Mouse (Mus musculus) midbrain, embryonic 14.5 days (tissue): ENCODE data around the gene Nek3. TPM values are rescaled to one million over a fixed set of nuclear protein-coding genes. Genes with fewer than 3 reads are reported as not detected.
"Not testable (repeated sequence)": the region's sequence is repeated elsewhere in the genome, so short reads cannot be mapped to it uniquely, and the experiment has no call there.

Source experiments
- ATAC-seq: fragments of 200-750 bp; cut with Nextera tagmentation; 2 replicates; pipeline ENCODE4 v1.8.0; 2017; ENCODE audit warnings: moderate number of reproducible peaks, moderate library complexity; ENCODE audit not compliant: low FRiP score, low TSS enrichment
- DNase-seq: peaks from one replicate; pipeline ENCODE4 v3.0.0-alpha.2; 2015
- H3K27ac ChIP-seq: fragments of 300-500 bp; sonication (generic); replicated peaks from 2 replicates; pipeline ENCODE4 v1.5.1; 2014; ENCODE audit warnings: mild to moderate bottlenecking, low read depth, low read length, moderate library complexity
- H3K27me3 ChIP-seq: fragments of 300-500 bp; sonication (generic); 2 replicates; pipeline ENCODE4 v1.6.1; 2014; ENCODE audit warnings: low read length, control low read depth, mixed read lengths; ENCODE audit not compliant: control insufficient read depth, insufficient read depth
- H3K36me3 ChIP-seq: fragments of 300-500 bp; sonication (generic); 2 replicates; pipeline ENCODE4 v1.6.1; 2014; ENCODE audit warnings: low read length, control low read depth; ENCODE audit not compliant: control insufficient read depth, insufficient read depth
- H3K4me1 ChIP-seq: fragments of 300-500 bp; sonication (generic); 2 replicates; pipeline ENCODE4 v1.6.1; 2014; ENCODE audit warnings: mild to moderate bottlenecking, antibody characterized with exemption, low read length, control low read depth; ENCODE audit not compliant: control insufficient read depth, insufficient read depth
- H3K4me2 ChIP-seq: fragments of 300-500 bp; sonication (generic); 2 replicates; pipeline ENCODE4 v1.6.1; 2014; ENCODE audit warnings: mild to moderate bottlenecking, low read length, moderate library complexity
- H3K4me3 ChIP-seq: fragments of 300-500 bp; sonication (generic); replicated peaks from 2 replicates; pipeline ENCODE4 v1.5.1; 2014; ENCODE audit warnings: low read depth, low read length
- H3K9ac ChIP-seq: fragments of 300-500 bp; sonication (generic); replicated peaks from 2 replicates; pipeline ENCODE4 v1.6.1; 2014; ENCODE audit warnings: mild to moderate bottlenecking, low read length, moderate library complexity
- H3K9me3 ChIP-seq: fragments of 300-500 bp; sonication (generic); 2 replicates; pipeline ENCODE4 v1.6.1; 2016; ENCODE audit warnings: low read length, control low read depth, mixed read lengths; ENCODE audit not compliant: control insufficient read depth
- WGBS: fragments of 180-500 bp; shearing (Covaris S2); extraction: QIAGEN DNeasy Blood & Tissue Kit; methylation state at CpG from one replicate; pipeline ENCODE4 v1.1.7; 2014; 5-methylcytosine and 5-hydroxymethylcytosine counted together
- polyA plus RNA-seq: library from polyadenylated mRNA; unstranded; fragments of >200 nt; fragmentation: Nextera tagmentation; extraction: Ambion mirVana; gene quantifications from 2 replicates; pipeline ENCODE4 v1.2.1, GENCODE M21; 2014

The Nek3 gene
- polyA plus RNA-seq, 1 experiment from 2014 or later, result 9.2 TPM

DNA sequence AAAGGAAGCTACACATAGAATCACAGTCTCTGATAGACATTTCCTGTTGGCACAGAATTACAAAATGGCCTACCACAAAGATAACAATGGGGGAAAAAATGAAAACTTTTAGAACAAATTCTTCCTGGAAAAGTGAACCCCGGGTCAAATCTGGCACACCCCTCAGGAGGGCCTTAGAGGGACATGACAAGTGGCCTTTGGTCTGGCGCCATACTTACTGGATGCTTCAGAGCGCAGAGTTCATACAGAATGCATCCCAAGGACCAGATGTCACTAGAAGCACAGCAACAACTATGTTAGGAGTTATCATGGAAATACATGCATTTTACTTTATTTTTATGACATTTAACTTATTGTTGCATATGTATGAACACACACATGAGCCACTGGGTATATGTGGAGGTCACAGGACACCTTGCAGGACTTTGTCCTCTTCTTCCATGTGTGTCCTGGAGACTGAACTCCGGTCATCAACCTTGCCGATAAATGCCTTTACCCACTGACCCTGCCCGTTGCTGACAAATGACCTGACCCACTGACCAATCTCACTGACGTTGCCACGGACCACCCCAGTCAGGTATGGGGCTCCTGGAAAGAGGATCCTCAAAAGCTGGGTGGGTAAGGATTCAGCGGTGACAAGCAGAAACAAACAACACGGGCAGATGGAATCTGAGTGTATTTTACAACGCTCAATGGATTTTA, 16.4 kb downstream of the Nek3 start:
- Histone ChIP-seq H3K9ac (no peak overlapping the region), H3K9me3 (no peaks in the 10 kb centered on the region), H3K4me2 (no peak overlapping the region), H3K4me3 (no peak overlapping the region), H3K36me3 (peaks cover 8% of the 10 kb centered on the region), H3K27ac (no peak overlapping the region), H3K27me3 (no peaks in the 10 kb centered on the region), H3K4me1 (no peaks in the 10 kb centered on the region)
- WGBS, result 94% methylated on average over 11 of the region's 11 CpGs
- DNase-seq (no peak), ATAC-seq (no peak)

DNA sequence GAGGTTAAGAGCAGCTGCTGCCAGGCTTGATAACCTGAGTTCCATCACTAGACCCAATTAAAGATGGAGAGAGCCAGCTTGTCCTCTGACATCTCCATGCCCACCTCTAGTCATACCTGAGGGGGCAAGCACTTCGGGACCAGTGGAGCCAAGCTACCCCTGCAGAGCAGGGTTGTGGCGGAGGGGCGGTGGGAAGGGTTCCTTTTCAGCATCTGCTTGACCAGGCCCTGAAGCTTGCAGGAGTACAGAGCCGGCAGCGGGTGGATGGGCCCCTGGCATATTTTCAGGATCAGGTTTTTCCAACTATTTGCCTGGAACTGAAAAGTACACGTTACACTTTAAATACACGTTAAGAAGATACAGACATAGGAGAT, 17.9 kb downstream of the Nek3 start:
- Histone ChIP-seq H3K4me1 (no peaks in the 10 kb centered on the region), H3K4me2 (no peak overlapping the region), H3K9ac (no peak overlapping the region), H3K27me3 (no peaks in the 10 kb centered on the region), H3K4me3 (no peak overlapping the region), H3K36me3 (peaks cover 11% of the 10 kb centered on the region), H3K27ac (no peak overlapping the region), H3K9me3 (no peaks in the 10 kb centered on the region)
- no peak for ATAC-seq
- WGBS, result 94% methylated on average over 7 of the region's 7 CpGs
- DNase-seq, result no peak

DNA sequence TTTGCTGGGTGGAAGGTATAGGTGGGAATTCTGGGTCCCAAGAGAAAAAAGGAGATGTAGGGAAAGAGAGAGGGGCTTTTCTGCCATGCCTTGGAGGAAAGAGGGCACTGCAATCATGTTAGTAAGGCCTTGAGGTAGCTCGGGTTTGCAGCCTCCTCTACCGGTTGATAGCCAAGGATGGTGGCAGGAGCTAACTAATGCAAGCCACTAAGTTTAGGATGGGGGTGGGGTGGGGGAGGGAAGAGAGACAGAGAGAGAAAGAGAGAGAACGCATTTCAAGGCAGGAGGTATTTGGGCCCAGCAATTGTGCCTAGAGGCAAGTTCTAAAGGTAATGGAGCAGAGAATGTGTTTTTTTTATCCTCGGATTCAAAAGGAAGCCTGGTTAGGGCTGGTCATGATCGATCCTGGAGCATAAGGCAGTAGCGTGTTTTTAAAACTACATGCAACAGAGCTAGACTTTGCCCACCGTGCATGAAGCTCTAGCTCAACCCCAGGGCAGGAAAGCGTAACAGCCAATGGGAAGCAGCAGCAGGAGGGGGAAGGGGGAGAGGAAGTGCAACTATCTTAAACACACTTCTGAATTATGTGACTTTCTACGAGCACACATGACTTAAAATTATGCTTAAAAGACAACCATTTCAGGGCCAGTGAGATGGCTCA, 18.4 kb downstream of the Nek3 start:
- DNase-seq (no peak), ATAC-seq (no peak)
- whole genome bisulfite sequencing, result 85% methylated on average over 9 of the region's 9 CpGs
- Histone ChIP-seq H3K4me2 (no peak overlapping the region), H3K4me3 (no peak overlapping the region), H3K36me3 (peaks cover 14% of the 10 kb centered on the region), H3K4me1 (no peaks in the 10 kb centered on the region), H3K27ac (no peak overlapping the region), H3K9ac (no peak overlapping the region), H3K9me3 (no peaks in the 10 kb centered on the region), H3K27me3 (no peaks in the 10 kb centered on the region)

DNA sequence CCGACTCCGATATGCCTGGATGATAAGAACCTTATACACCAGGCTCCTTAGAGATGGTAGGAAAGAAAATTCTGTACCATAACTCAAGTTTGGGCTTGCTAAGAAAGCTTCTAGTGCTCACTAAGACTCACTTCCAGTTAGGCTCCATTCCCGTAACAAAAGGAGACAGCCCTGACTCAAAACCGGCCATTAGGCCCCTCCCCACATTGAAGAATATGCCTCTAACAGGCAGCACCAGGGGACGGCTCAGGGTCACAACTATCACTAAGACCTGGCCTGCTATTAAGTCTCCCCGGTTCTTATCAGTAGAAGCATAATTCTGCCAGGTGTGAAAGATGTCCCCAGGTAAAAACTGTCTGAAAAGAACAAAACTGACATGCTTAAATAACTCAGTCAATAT, 20.4 kb downstream of the Nek3 start:
- WGBS, result 86% methylated on average over 6 of the region's 6 CpGs
- Histone ChIP-seq H3K36me3 (peaks cover 19% of the 10 kb centered on the region), H3K27ac (no peak overlapping the region), H3K4me2 (no peak overlapping the region), H3K4me3 (no peak overlapping the region), H3K9me3 (no peaks in the 10 kb centered on the region), H3K9ac (no peak overlapping the region), H3K27me3 (no peaks in the 10 kb centered on the region), H3K4me1 (no peaks in the 10 kb centered on the region)
- ATAC-seq, result no peak
- no peak for DNase-seq

DNA sequence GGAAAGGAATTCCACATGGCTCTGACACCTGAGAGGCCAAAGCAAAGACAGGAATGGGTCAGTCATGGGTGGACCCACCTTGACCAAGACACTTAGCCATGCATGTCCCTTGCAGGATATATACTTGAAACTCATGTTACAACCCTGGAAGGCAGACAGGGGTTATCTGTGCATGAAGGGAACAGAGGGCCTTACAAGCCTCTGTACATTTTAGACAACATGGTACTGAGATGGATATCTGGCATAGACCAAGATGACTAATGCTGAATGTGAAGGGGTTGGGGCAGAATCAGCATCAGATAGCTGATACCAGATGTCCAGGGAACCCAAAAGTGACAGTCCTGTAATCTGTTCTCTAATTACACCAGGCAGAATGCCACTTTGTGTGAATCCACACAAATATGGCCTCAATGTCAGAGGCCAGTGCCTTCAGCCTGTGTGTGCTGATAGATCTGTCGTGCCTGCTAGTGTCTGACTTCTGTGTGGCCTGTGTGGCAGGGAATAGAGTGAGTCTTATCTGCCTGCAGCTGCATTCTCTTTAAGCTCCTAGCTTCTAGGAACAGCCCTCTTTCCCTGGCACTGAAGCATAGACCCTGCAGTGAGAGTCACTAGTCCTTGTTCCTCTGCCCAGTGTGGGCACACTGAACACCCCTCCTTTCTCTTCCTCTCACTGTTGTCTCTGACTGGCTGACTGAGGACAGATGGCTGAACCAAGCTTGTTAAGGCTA, 22.3 kb downstream of the Nek3 start:
- no peak for DNase-seq
- WGBS, result 83% methylated on average over 1 of the region's 1 CpGs
- H3K9ac ChIP-seq, result no peak overlapping the region
- no peak overlapping the region for H3K4me2 ChIP-seq
- no peak overlapping the region for H3K4me3 ChIP-seq
- H3K27ac ChIP-seq, result no peak overlapping the region
- H3K4me1 ChIP-seq, result no peaks in the 10 kb centered on the region
- ATAC-seq, result no peak
- H3K27me3 ChIP-seq, result no peaks in the 10 kb centered on the region
- peaks cover 17% of the 10 kb centered on the region for H3K36me3 ChIP-seq
- no peaks in the 10 kb centered on the region for H3K9me3 ChIP-seq

DNA sequence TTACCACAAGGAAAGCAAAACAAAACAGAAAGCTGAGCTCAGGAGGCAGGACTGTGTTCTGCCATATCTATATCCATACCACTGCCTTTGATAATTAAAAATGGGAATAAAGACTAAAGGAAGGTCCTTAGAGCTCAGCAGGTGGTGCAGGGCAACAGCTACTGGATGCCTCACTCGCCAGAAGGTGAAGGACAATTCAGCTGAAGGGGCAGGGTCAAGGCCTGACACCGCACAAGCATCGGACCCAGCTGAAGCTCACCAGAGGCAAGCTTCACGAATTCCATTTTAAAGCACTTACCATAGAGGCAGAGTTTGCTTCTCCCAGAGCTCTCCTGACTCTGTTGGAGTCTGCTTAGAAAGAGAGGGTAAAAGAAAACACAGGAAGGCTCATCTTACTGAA, 23.6 kb downstream of the Nek3 start:
- ATAC-seq (no peak), DNase-seq (no peak)
- no peak overlapping the region for H3K4me3 ChIP-seq
- no peaks in the 10 kb centered on the region for H3K9me3 ChIP-seq
- no peaks in the 10 kb centered on the region for H3K27me3 ChIP-seq
- H3K4me1 ChIP-seq, result no peaks in the 10 kb centered on the region
- peaks cover 11% of the 10 kb centered on the region; the same call in 1 of the 2 replicates for H3K36me3 ChIP-seq
- 80% methylated on average over 4 of the region's 4 CpGs for WGBS
- H3K4me2 ChIP-seq, result no peak overlapping the region
- H3K9ac ChIP-seq, result no peak overlapping the region
- no peak overlapping the region for H3K27ac ChIP-seq

DNA sequence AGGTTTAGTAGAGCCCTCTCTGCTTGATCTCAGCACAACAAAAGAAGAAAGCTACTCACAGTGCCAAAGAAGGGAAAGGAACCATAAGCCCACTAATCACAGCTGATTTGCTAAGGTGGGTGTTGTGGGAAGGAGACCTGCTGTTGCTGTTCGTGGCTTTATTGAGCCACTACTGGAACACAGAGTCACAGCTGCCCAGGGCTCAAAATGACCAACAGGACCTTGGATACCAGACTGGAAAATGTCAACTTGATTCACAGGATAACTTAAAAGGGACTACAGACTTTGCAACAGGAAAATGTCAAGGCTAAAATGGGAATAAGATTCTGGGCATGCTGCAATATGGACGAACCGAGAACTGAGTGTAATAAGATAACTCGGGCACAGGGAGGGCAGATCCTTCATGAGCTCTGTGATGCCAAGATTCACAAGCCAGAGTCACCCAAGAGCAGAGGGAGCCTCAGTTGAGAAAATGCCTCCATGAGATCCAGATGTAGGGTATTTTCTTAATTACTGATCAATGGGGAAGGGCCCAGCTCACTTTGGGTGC, 24.3 kb downstream of the Nek3 start:
- Histone ChIP-seq H3K4me3 (no peak overlapping the region), H3K4me2 (no peak overlapping the region), H3K27me3 (no peaks in the 10 kb centered on the region), H3K9me3 (no peaks in the 10 kb centered on the region), H3K9ac (no peak overlapping the region), H3K27ac (no peak overlapping the region), H3K36me3 (peaks cover 11% of the 10 kb centered on the region; the same call in 1 of the 2 replicates), H3K4me1 (no peaks in the 10 kb centered on the region)
- ATAC-seq, result no peak
- no peak for DNase-seq
- WGBS, result 88% methylated on average over 4 of the region's 4 CpGs

DNA sequence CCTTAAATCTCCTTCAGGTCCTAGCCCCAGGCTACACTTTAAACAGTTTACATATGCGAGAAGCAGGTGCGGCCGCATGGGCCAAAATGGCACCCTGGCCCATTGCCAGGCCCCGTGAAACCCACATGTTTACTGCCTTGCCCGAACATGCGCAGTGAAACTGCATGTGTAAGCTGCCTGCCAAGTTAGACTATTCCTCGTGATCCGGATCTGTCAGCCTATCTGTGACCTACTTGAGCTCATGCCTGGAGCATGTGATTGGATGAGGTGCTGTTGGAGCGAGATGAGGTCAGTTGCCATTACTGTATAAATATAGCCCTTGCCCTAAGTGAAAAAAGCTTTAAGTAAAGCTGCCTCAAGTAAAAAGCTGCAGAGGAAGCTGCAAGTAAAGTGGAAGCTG, 29.8 kb downstream of the Nek3 start:
- H3K4me3 ChIP-seq, H3K9ac ChIP-seq, H3K4me2 ChIP-seq, H3K27ac ChIP-seq, H3K36me3 ChIP-seq, ATAC-seq, H3K27me3 ChIP-seq, H3K9me3 ChIP-seq, H3K4me1 ChIP-seq, DNase-seq: not testable (repeated sequence)
- 92% methylated on average over 9 of the region's 9 CpGs for WGBS
